Mouse (Mus musculus): Measurements from ENCODE around the gene Fermt2.
"Not testable (repeated sequence)": the region's sequence is repeated elsewhere in the genome, so short reads cannot be mapped to it uniquely, and the experiment has no call there.

DNA sequence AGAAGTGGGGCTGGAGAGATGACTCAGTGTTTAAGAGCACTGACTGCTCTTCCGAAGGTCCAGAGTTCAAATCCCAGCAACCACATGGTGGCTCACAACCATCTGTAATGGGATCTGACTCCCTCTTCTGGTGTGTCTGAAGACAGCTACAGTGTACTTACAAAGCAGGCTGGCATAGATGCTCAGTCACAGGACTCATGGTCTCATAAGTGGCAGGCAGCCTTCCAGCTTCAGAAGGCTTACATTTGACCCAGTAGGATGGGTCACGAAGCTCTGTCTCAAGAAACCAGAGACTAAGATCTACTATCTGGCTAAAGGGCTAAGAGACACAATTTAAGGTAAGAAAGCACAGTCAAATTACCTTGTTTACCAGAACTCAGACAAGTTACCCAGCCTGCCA is 42.7 kb downstream of the Fermt2 start:
- TF ChIP-seq CTCF (IDR thresholded peaks at IDR 0.05; ENCODE audit: control insufficient read depth, insufficient read depth, insufficient replicate concordance, low read depth, low read length); POLR2A (IDR thresholded peaks at IDR 0.05; ENCODE audit: control insufficient read depth, low read depth, low read length): not testable (repeated sequence)
